Mouse (Mus musculus): ENCODE results near the gene Pdcd6. TPM values are rescaled to one million over a fixed set of nuclear protein-coding genes. Genes with fewer than 3 reads are reported as not detected.
A peak's percentile ranks its signal among the peaks of the same experiment; 100 is the strongest.

Pdcd6 gene
- total RNA-seq, 2 experiments from 2014 or later: 112 to 165 TPM

- no peak for DNase-seq (ENCODE audit: low spot score in 2 of 2)
Observed at GRCm38 (mm10) chr13:74289646-74290045, 27.7 kb downstream of the Pdcd6 start.

- DNase-seq (ENCODE audit: low spot score in 2 of 2): no peak
Observed at GRCm38 (mm10) chr13:74282299-74282698, 35.1 kb downstream of the Pdcd6 start.

- no peak for DNase-seq (ENCODE audit: low spot score in 2 of 2)
Observed at GRCm38 (mm10) chr13:74275726-74276125, 41.7 kb downstream of the Pdcd6 start.

GRCm38 (mm10) chr13:74260231-74260992 lies 57.0 kb downstream of the Pdcd6 start:
- DNase-seq (ENCODE audit: low spot score in 2 of 2): peak; percentile 40 to 44

GRCm38 (mm10) chr13:74259460-74260230 lies 57.7 kb downstream of the Pdcd6 start:
- DNase-seq (ENCODE audit: low spot score in 2 of 2): peak; percentile 60 to 65

Other genes with a start within 250 kb of the Pdcd6 start
- under 1 TPM; 0.73 to 0.99 TPM for gene Slc9a3, start 196.1 kb downstream of the Pdcd6 start, total RNA-seq (2021)
- 10 to 100 TPM; 61.8 to 70.6 TPM for gene Exoc3, start 108.8 kb downstream of the Pdcd6 start, total RNA-seq (2021)
- 1 to 10 TPM; 2.0 to 2.6 TPM for gene Ahrr, start 25.2 kb downstream of the Pdcd6 start, total RNA-seq (2021)
- gene Sdha, start 32.7 kb upstream of the Pdcd6 start, total RNA-seq (2021): 100 to 1,000 TPM; 720 to 882 TPM
- gene Ccdc127, start 32.7 kb upstream of the Pdcd6 start, total RNA-seq (2021): 10 to 100 TPM; 55.4 to 66.8 TPM
- under 1 TPM; 0.36 to 0.45 TPM for gene Lrrc14b, start 46.4 kb upstream of the Pdcd6 start, total RNA-seq (2021)
- 1 to 10 TPM; 2.2 to 2.6 TPM for gene Zfp72, start 73.3 kb upstream of the Pdcd6 start, total RNA-seq (2021)
- gene Ftl1-ps1, start 82.1 kb upstream of the Pdcd6 start, total RNA-seq (2021): 1,000 to 10,000 TPM; 1,315 to 1,788 TPM
- gene Zfp825, start 176.4 kb upstream of the Pdcd6 start, total RNA-seq (2021): 1 to 10 TPM; 8.1 to 8.4 TPM